In the genomic region with DNA sequence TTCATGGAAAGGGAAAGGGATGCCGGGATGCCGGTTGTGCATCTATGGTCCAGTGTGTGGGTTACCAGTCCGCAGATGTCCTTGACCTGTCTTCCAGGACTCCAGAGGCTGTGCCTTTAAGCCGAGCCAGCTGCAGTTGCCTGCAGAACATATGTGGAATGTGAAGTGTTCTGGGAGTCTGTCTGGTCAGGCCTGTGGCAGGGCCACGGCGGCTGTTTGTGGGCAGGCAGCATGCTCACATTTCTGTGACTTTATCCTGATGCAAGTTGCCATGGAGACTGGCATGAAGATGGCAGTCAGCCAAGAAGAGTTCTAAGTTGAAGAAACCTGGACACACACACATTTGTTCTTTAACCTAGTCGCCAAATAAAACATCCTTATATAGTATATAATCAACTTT, we compare ENCODE assay signal across 12 mouse cellular contexts.
DNase-seq lines count a peak whose midpoint lies in the region; ATAC-seq and TF ChIP-seq lines count a peak whose summit lies in the region.
"Had no signal": no experiment of that assay in that cellular context is flagged by ENCODE, and none has a peak within 500 bp of the region (broad histone marks: within the 10 kb centered on the region; RNA-seq: fewer than 3 reads in every experiment).

No protein-coding gene starts in this region.

- no peak for TF ChIP-seq EP300 in liver, postnatal 0 days (IDR thresholded peaks at IDR 0.05; ENCODE audit: low read depth)

- no peak for ATAC-seq in heart, embryonic 12.5 days (ENCODE audit: insufficient number of reproducible peaks, low FRiP score)
- ATAC-seq in liver, postnatal 0 days = no peak
- ATAC-seq in limb, embryonic 11.5 days (ENCODE audit: insufficient number of reproducible peaks, low FRiP score, low TSS enrichment, low read depth) = peak; percentile 26; the same call in 1 of the 2 replicates
- no peak for ATAC-seq in megakaryocyte-erythroid progenitor cell, adult 5-6 weeks (replicated peaks; ENCODE audit: low FRiP score, low TSS enrichment, poor library complexity, severe bottlenecking)
- no peak for ATAC-seq in erythroblast, adult 5-6 weeks (replicated peaks; ENCODE audit: low FRiP score, poor library complexity, severe bottlenecking)
- ATAC-seq: CD4-positive, CD25-positive, alpha-beta regulatory T cell, adult 4 months had no signal

- no peak overlapping the region for H3K27ac ChIP-seq in heart, embryonic 10.5 days
- no peak overlapping the region for H3K27ac ChIP-seq in heart, embryonic 12.5 days (ENCODE audit: poor library complexity, severe bottlenecking)
- H3K27ac ChIP-seq in liver, postnatal 0 days (ENCODE audit: low read depth) = no peak overlapping the region
- no peak overlapping the region for H3K27ac ChIP-seq in embryonic facial prominence, embryonic 10.5 days (replicated peaks)
- H3K27ac ChIP-seq in limb, embryonic 11.5 days (replicated peaks; ENCODE audit: low read depth, low read length) = no peak overlapping the region
- H3K27ac ChIP-seq: macrophage; neural tube, embryonic 12.5 days had no signal

- no peaks in the 10 kb centered on the region for H3K27me3 ChIP-seq in heart, embryonic 10.5 days (ENCODE audit: insufficient read depth, poor library complexity, severe bottlenecking)
- no peaks in the 10 kb centered on the region for H3K27me3 ChIP-seq in heart, embryonic 12.5 days (replicated peaks)
- no peaks in the 10 kb centered on the region for H3K27me3 ChIP-seq in liver, postnatal 0 days (ENCODE audit: insufficient read depth, low read length)
- no peaks in the 10 kb centered on the region for H3K27me3 ChIP-seq in embryonic facial prominence, embryonic 10.5 days (replicated peaks; ENCODE audit: low read depth, poor library complexity, severe bottlenecking)
- H3K27me3 ChIP-seq in limb, embryonic 11.5 days (ENCODE audit: control insufficient read depth, insufficient read depth, low read length) = no peaks in the 10 kb centered on the region
- H3K27me3 ChIP-seq: neural tube, embryonic 12.5 days had no signal

- no peak overlapping the region for H3K4me2 ChIP-seq in heart, embryonic 12.5 days
- no peak overlapping the region for H3K4me2 ChIP-seq in liver, postnatal 0 days (ENCODE audit: low read depth, low read length)
- no peak overlapping the region for H3K4me2 ChIP-seq in limb, embryonic 11.5 days (ENCODE audit: low read depth, severe bottlenecking)
- H3K4me2 ChIP-seq: neural tube, embryonic 12.5 days had no signal

- H3K4me1 ChIP-seq in heart, embryonic 10.5 days = no peaks in the 10 kb centered on the region
- peaks cover 4% of the 10 kb centered on the region; the same call in 1 of the 2 replicates for H3K4me1 ChIP-seq in heart, embryonic 12.5 days (replicated peaks)
- no peaks in the 10 kb centered on the region for H3K4me1 ChIP-seq in liver, postnatal 0 days (ENCODE audit: insufficient read depth)
- peaks cover 3% of the 10 kb centered on the region; the same call in 1 of the 2 replicates for H3K4me1 ChIP-seq in embryonic facial prominence, embryonic 10.5 days
- H3K4me1 ChIP-seq in limb, embryonic 11.5 days (ENCODE audit: control insufficient read depth, insufficient read depth, low read length) = 0 out of 2 replicates have a peak, but pooled peaks cover 3% of the 10 kb centered on the region
- H3K4me1 ChIP-seq: neural tube, embryonic 12.5 days had no signal

- H3K4me3 ChIP-seq in heart, embryonic 10.5 days = no peak overlapping the region
- H3K4me3 ChIP-seq in heart, embryonic 12.5 days = no peak overlapping the region
- no peak overlapping the region for H3K4me3 ChIP-seq in liver, postnatal 0 days (ENCODE audit: low read depth, low read length)
- no peak overlapping the region for H3K4me3 ChIP-seq in embryonic facial prominence, embryonic 10.5 days
- H3K4me3 ChIP-seq in limb, embryonic 11.5 days (ENCODE audit: low read depth, low read length) = no peak overlapping the region
- H3K4me3 ChIP-seq: neural tube, embryonic 12.5 days had no signal

- H3K9me3 ChIP-seq in heart, embryonic 10.5 days = no peaks in the 10 kb centered on the region
- H3K9me3 ChIP-seq in heart, embryonic 12.5 days (replicated peaks) = no peaks in the 10 kb centered on the region
- H3K9me3 ChIP-seq in liver, postnatal 0 days (ENCODE audit: low read length) = no peaks in the 10 kb centered on the region
- no peaks in the 10 kb centered on the region for H3K9me3 ChIP-seq in embryonic facial prominence, embryonic 10.5 days
- H3K9me3 ChIP-seq in limb, embryonic 11.5 days (ENCODE audit: control insufficient read depth, low read length) = no peaks in the 10 kb centered on the region
- H3K9me3 ChIP-seq: neural tube, embryonic 12.5 days had no signal

- no peak overlapping the region for H3K9ac ChIP-seq in heart, embryonic 12.5 days
- no peak overlapping the region for H3K9ac ChIP-seq in liver, postnatal 0 days (replicated peaks)
- H3K9ac ChIP-seq in limb, embryonic 11.5 days (ENCODE audit: low read length) = no peak overlapping the region
- H3K9ac ChIP-seq: neural tube, embryonic 12.5 days had no signal

- 51% methylated on average over 7 of the region's 7 CpGs for WGBS in heart, embryonic 10.5 days
- WGBS in heart, embryonic 12.5 days = 47% methylated on average over 7 of the region's 7 CpGs
- 77% methylated on average over 7 of the region's 7 CpGs for WGBS in liver, postnatal 0 days (ENCODE audit: insufficient replicate concordance)
- WGBS in embryonic facial prominence, embryonic 10.5 days = 79% methylated on average over 7 of the region's 7 CpGs
- 57% methylated on average over 7 of the region's 7 CpGs for WGBS in limb, embryonic 11.5 days

- peak; percentile 83 for DNase-seq in heart, embryonic 10.5 days (ENCODE audit: low spot score)
- peak; percentile 4 for DNase-seq in liver
- no peak for DNase-seq in liver, postnatal 0 days
- DNase-seq in embryonic facial prominence, embryonic 10.5 days (ENCODE audit: low spot score) = peak; percentile 30
- peak; percentile 64 for DNase-seq in limb, embryonic 11.5 days (ENCODE audit: low spot score)
- DNase-seq: right cerebral cortex, postnatal 4 days had no signal

- H3K36me3 ChIP-seq in heart, embryonic 10.5 days = no peaks in the 10 kb centered on the region
- H3K36me3 ChIP-seq in heart, embryonic 12.5 days = no peaks in the 10 kb centered on the region
- no peaks in the 10 kb centered on the region for H3K36me3 ChIP-seq in liver, postnatal 0 days (replicated peaks; ENCODE audit: insufficient read depth, low read length)
- H3K36me3 ChIP-seq in embryonic facial prominence, embryonic 10.5 days (replicated peaks) = no peaks in the 10 kb centered on the region
- H3K36me3 ChIP-seq in limb, embryonic 11.5 days (ENCODE audit: control insufficient read depth, insufficient read depth, low read length) = no peaks in the 10 kb centered on the region
- H3K36me3 ChIP-seq: neural tube, embryonic 12.5 days had no signal

- no peak for TF ChIP-seq CTCF in liver, postnatal 0 days (IDR thresholded peaks at IDR 0.05; ENCODE audit: low read depth)
